Mouse (Mus musculus) megakaryocyte, embryonic 14.5 days (primary cell): ENCODE results near the gene Trim8.

Experiments used
- FLI1 ChIP-seq: IDR thresholded peaks from 2 replicates; pipeline ENCODE4 v1.6.1; 2012; ENCODE audit warnings: low read length, inconsistent platforms, mixed read lengths
- GATA1 ChIP-seq: IDR thresholded peaks from 3 replicates; pipeline ENCODE4 v1.6.1; 2012; ENCODE audit warnings: mixed read lengths, low read length, inconsistent platforms, borderline replicate concordance

- TF ChIP-seq GATA1: no peak
- TF ChIP-seq FLI1: no peak
Observed at GRCm38 (mm10) chr19:46564043-46564462, 62.6 kb downstream of the Trim8 start.
